Mouse (Mus musculus) intestine, embryonic 16.5 days (tissue): ENCODE measurements around the gene Ampd3. TPM values are rescaled to one million over a fixed set of nuclear protein-coding genes. Genes with fewer than 3 reads are reported as not detected.

Source experiments
- ATAC-seq: fragments of 200-750 bp; cut with Nextera tagmentation; 2 replicates; pipeline ENCODE4 v1.8.0; 2017; ENCODE audit warnings: moderate TSS enrichment, moderate library complexity
- H3K27ac ChIP-seq: fragments of 300-500 bp; sonication (generic); 2 replicates; pipeline ENCODE4 v1.5.1; 2014; ENCODE audit warnings: mild to moderate bottlenecking, low read length
- H3K27me3 ChIP-seq: fragments of 300-500 bp; sonication (generic); replicated peaks from 2 replicates; pipeline ENCODE4 v1.6.1; 2014; ENCODE audit warnings: low read length, control low read depth, mixed read lengths; ENCODE audit not compliant: control insufficient read depth, insufficient read depth
- H3K36me3 ChIP-seq: fragments of 300-500 bp; sonication (generic); 2 replicates; pipeline ENCODE4 v1.6.1; 2014; ENCODE audit warnings: low read length, control low read depth; ENCODE audit not compliant: control insufficient read depth, insufficient read depth
- H3K4me1 ChIP-seq: fragments of 300-500 bp; sonication (generic); 2 replicates; pipeline ENCODE4 v1.6.1; 2014; ENCODE audit warnings: low read length, control low read depth, mixed read lengths; ENCODE audit not compliant: control insufficient read depth, insufficient read depth
- H3K4me2 ChIP-seq: fragments of 300-500 bp; sonication (generic); 2 replicates; pipeline ENCODE4 v1.6.1; 2014; ENCODE audit warnings: low read depth, low read length, control low read depth
- H3K4me3 ChIP-seq: fragments of 300-500 bp; sonication (generic); 2 replicates; pipeline ENCODE4 v1.5.1; 2014; ENCODE audit warnings: mild to moderate bottlenecking, low read length
- H3K9ac ChIP-seq: fragments of 300-500 bp; sonication (generic); 2 replicates; pipeline ENCODE4 v1.6.1; 2014; ENCODE audit warnings: low read depth, low read length
- H3K9me3 ChIP-seq: fragments of 300-500 bp; sonication (generic); 2 replicates; pipeline ENCODE4 v1.6.1; 2016; ENCODE audit warnings: low read length, control low read depth; ENCODE audit not compliant: control insufficient read depth
- WGBS: fragments of 180-500 bp; shearing (Covaris S2); extraction: QIAGEN DNeasy Blood & Tissue Kit; methylation state at CpG from one replicate; pipeline ENCODE4 v1.1.7; 2014; 5-methylcytosine and 5-hydroxymethylcytosine counted together
- microRNA-seq: library from miRNA; unstranded; fragments of <30 nt; microRNA quantifications from one replicate; pipeline ENCODE4, GENCODE M21; 2016
- polyA plus RNA-seq: library from polyadenylated mRNA; unstranded; fragments of >200 nt; fragmentation: Nextera tagmentation; extraction: Ambion mirVana; gene quantifications from 2 replicates; pipeline ENCODE4 v1.2.1, GENCODE M21; 2015

Ampd3 gene
- polyA plus RNA-seq, 1 experiment from 2014 or later, result 4.0 TPM

DNA sequence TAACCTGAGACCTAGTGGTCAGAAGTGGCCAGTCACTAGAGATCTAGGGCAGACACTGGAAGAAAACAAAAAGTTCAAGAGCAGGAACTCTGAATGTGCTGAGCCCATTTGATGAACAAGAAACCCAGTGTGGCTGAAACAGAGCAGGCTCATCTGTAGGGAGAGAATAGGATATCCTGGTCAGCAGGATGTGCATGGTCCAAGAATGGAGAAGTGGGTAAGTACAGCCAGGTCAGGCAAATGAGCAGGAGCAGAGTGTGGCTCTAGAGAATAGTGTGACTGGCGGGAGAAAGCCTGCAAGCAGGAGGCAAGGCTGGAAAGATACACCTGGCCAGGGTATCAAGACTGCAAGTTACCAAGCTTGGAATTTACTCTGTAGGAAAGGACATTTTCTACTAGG, 87.6 kb downstream of the Ampd3 start:
- Histone ChIP-seq H3K4me1 (peaks cover 39% of the 10 kb centered on the region), H3K9ac (no peak overlapping the region), H3K4me2 (no peak overlapping the region), H3K27ac (no peak overlapping the region), H3K36me3 (no peaks in the 10 kb centered on the region), H3K9me3 (no peaks in the 10 kb centered on the region), H3K27me3 (no peaks in the 10 kb centered on the region), H3K4me3 (no peak overlapping the region)
- WGBS, result 68% methylated on average over 1 of the region's 1 CpGs
- ATAC-seq, result no peak

DNA sequence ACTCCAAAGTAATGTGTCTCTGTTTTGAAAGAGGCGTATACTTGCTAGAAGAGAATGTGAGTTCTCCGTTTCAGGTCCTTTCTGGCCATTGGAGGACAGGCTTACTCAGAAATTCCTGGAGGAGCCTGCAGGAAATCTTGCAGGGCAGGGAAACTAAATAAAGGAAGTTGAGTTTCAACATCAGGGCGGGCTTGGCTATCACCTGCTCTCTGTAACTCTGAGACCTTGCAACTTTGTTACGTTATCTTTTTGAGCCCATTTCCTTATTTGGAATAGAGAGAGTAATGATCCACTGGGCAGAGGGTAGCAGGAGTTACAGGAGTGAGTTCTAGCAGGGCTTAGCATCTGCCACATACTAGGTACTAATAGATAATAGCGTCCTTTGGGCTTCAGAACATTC, 92.1 kb downstream of the Ampd3 start:
- H3K4me3 ChIP-seq, result no peak overlapping the region
- H3K9ac ChIP-seq, result 0 out of 2 replicates have a peak overlapping the region, but pooled peaks have one; percentile 29
- no peaks in the 10 kb centered on the region for H3K36me3 ChIP-seq
- ATAC-seq, result peak; percentile 89
- H3K4me2 ChIP-seq, result peak overlapping the region; percentile 13; the same call in 1 of the 2 replicates
- H3K27me3 ChIP-seq, result no peaks in the 10 kb centered on the region
- peaks cover 25% of the 10 kb centered on the region for H3K4me1 ChIP-seq
- H3K9me3 ChIP-seq, result no peaks in the 10 kb centered on the region
- peak overlapping the region; percentile 84 for H3K27ac ChIP-seq
- WGBS, result 23% methylated on average over 5 of the region's 5 CpGs

Small RNAs within 50 kb of the gene (microRNA-seq; reads per million reads assigned to microRNA genes)
- not detected for gene Gm47282

Other genes starting within 250 kb of the Ampd3 start
- gene Sbf2, start 153.3 kb upstream of the Ampd3 start, polyA plus RNA-seq, result 24.7 and 26.6 TPM in 2 replicates
- 5.4 and 5.8 TPM in 2 replicates for gene Adm, start 140.5 kb upstream of the Ampd3 start, polyA plus RNA-seq
- 37.5 and 39.0 TPM in 2 replicates for gene Rnf141, start 76.3 kb downstream of the Ampd3 start, polyA plus RNA-seq
- 13.8 and 15.1 TPM in 2 replicates for gene Lyve1, start 95.0 kb downstream of the Ampd3 start, polyA plus RNA-seq
- 12.0 and 13.0 TPM in 2 replicates for gene Mrvi1, start 214.3 kb downstream of the Ampd3 start, polyA plus RNA-seq